Mouse (Mus musculus): Measurements from ENCODE around the gene Btbd35f8. TPM values are rescaled to one million over a fixed set of nuclear protein-coding genes. Genes with fewer than 3 reads are reported as not detected.

Gene Btbd35f8
- not detected in 2 replicates for polyA plus RNA-seq (2021; fragmentation: Nextera tagmentation)
- long read RNA-seq, experiment 1: 0 reads
- long read RNA-seq, experiment 2: 0 reads

GRCm38 (mm10) chrX:34450224-34450623, at the start of gene Btbd35f8:
Gene Btbd35f8 (plus strand): TSS chrX:34450524.

Other genes starting within 250 kb of the Btbd35f8 start
- gene Spin2g, start 211.8 kb upstream of the Btbd35f8 start, polyA plus RNA-seq (2021; fragmentation: Nextera tagmentation): not detected in 2 replicates

All from layer of hippocampus, adult 6 months (tissue).